Mouse (Mus musculus) cerebellum, adult 2 months (tissue): ENCODE data around the gene Olfr819. TPM values are rescaled to one million over a fixed set of nuclear protein-coding genes. Genes with fewer than 3 reads are reported as not detected.
"Not testable (repeated sequence)": the region's sequence is repeated elsewhere in the genome, so short reads cannot be mapped to it uniquely, and the experiment has no call there.

Experiments
- DNase-seq, 2 experiments: peaks; one replicate each; pipeline ENCODE4 v3.0.0; 2021
- H3K27ac ChIP-seq: fragments of 200-500 bp; 2 replicates; pipeline ENCODE4 v1.5.1; 2012; ENCODE audit warnings: low read length, control low read depth, inconsistent platforms; ENCODE audit not compliant: insufficient read depth
- H3K27me3 ChIP-seq: fragments of 200-500 bp; 2 replicates; pipeline ENCODE4 v1.6.1; 2012; ENCODE audit warnings: inconsistent platforms, mild to moderate bottlenecking, low read length, moderate library complexity; ENCODE audit not compliant: control insufficient read depth, insufficient read depth
- H3K4me1 ChIP-seq: fragments of 200-500 bp; 2 replicates; pipeline ENCODE4 v1.6.1; 2011; ENCODE audit warnings: low read length; ENCODE audit not compliant: control insufficient read depth, insufficient read depth
- H3K4me3 ChIP-seq: fragments of 200-500 bp; replicated peaks from 2 replicates; pipeline ENCODE3; 2011; ENCODE audit warnings: mild to moderate bottlenecking, low read depth, low read length, control low read depth; ENCODE audit not compliant: insufficient read depth
- CTCF ChIP-seq: fragments of 200-500 bp; IDR thresholded peaks from 2 replicates; pipeline ENCODE4 v1.5.1; 2011; ENCODE audit warnings: low read depth, mild to moderate bottlenecking, control low read depth, low read length, moderate library complexity, borderline replicate concordance; ENCODE audit not compliant: insufficient read depth
- POLR2A ChIP-seq: fragments of 200-500 bp; IDR thresholded peaks from 2 replicates; pipeline ENCODE4 v1.6.1; 2011; ENCODE audit warnings: low read length, control low read depth, borderline replicate concordance; ENCODE audit not compliant: insufficient read depth
- WGBS: fragments of 180-500 bp; shearing (Covaris S2); methylation state at CpG from one replicate; pipeline ENCODE4 v1.1.7; 2018; 5-methylcytosine and 5-hydroxymethylcytosine counted together
- polyA plus RNA-seq: library from polyadenylated mRNA; depleted of rRNA; stranded (reverse); fragments of >200 nt; gene quantifications from 2 replicates; pipeline ENCODE4 v1.2.3, GENCODE M21; 2012; rRNA removed

Gene Olfr819
- not detected in 2 replicates for polyA plus RNA-seq

GRCm38 (mm10) chr10:129967166-129967565 is at the start of gene Olfr819:
Olfr819 (minus strand) TSS chr10:129967266.
- DNase-seq, H3K27ac ChIP-seq, H3K4me1 ChIP-seq, H3K4me3 ChIP-seq, H3K27me3 ChIP-seq: not testable (repeated sequence)
- WGBS: 85% methylated on average over 2 of the region's 2 CpGs

- TF ChIP-seq CTCF (no peak), POLR2A (no peak)
- no peak for DNase-seq
- Histone ChIP-seq H3K27ac (no peak within 1 kb of the TSS), H3K4me3 (no peak within 1 kb of the TSS), H3K27me3 (no peaks in the 10 kb centered on the region), H3K4me1 (no peaks in the 10 kb centered on the region)
Measured at GRCm38 (mm10) chr10:130012321-130012720, 45.3 kb upstream of the Olfr819 start, which contains the start of gene Olfr820. Olfr820 (plus strand) TSS chr10:130012621.

GRCm38 (mm10) chr10:130005366-130005765 is 38.3 kb upstream of the Olfr819 start:
- not testable (repeated sequence) for H3K27ac ChIP-seq, H3K4me3 ChIP-seq, H3K27me3 ChIP-seq, DNase-seq, H3K4me1 ChIP-seq
- WGBS: 85% methylated on average over 4 of the region's 4 CpGs

GRCm38 (mm10) chr10:130004104-130004503 is 37.0 kb upstream of the Olfr819 start:
- H3K27me3 ChIP-seq, H3K4me3 ChIP-seq, H3K27ac ChIP-seq, DNase-seq, H3K4me1 ChIP-seq: not testable (repeated sequence)
- WGBS: 86% methylated on average over 4 of the region's 4 CpGs

GRCm38 (mm10) chr10:129984962-129985361 is 17.9 kb upstream of the Olfr819 start, which contains the start of gene Gm10310:
Gm10310 (minus strand) TSS chr10:129985062.
- H3K4me1 ChIP-seq, H3K4me3 ChIP-seq, DNase-seq, H3K27ac ChIP-seq, H3K27me3 ChIP-seq: not testable (repeated sequence)
- WGBS: no CpG with 5 or more reads among the region's 1 CpGs

- H3K27ac ChIP-seq, H3K4me3 ChIP-seq, H3K27me3 ChIP-seq, DNase-seq, H3K4me1 ChIP-seq: not testable (repeated sequence)
- no CpG with 5 or more reads among the region's 3 CpGs for WGBS
Measured at GRCm38 (mm10) chr10:129981867-129982266, 14.8 kb upstream of the Olfr819 start.

- not testable (repeated sequence) for H3K4me1 ChIP-seq, H3K27ac ChIP-seq, H3K27me3 ChIP-seq, DNase-seq, H3K4me3 ChIP-seq
- no CpG with 5 or more reads among the region's 2 CpGs for WGBS
Measured at GRCm38 (mm10) chr10:129976040-129976439, 9.0 kb upstream of the Olfr819 start, which contains the start of gene Olfr247. Olfr247 (minus strand) TSS chr10:129976140.

- not testable (repeated sequence) for H3K4me3 ChIP-seq, DNase-seq, H3K4me1 ChIP-seq, H3K27me3 ChIP-seq, H3K27ac ChIP-seq
- no CpG with 5 or more reads among the region's 3 CpGs for WGBS
Measured at GRCm38 (mm10) chr10:129972994-129973393, 5.9 kb upstream of the Olfr819 start.

- H3K4me1 ChIP-seq, H3K4me3 ChIP-seq, H3K27ac ChIP-seq, H3K27me3 ChIP-seq, DNase-seq: not testable (repeated sequence)
- WGBS: 87% methylated on average over 2 of the region's 3 CpGs
Measured at GRCm38 (mm10) chr10:129966232-129966631, 834 bp downstream of the Olfr819 start.

GRCm38 (mm10) chr10:129949000-129949399 is 18.1 kb downstream of the Olfr819 start, which contains the start of gene Olfr818:
Olfr818 (minus strand) TSS chr10:129949100.
- no peaks in the 10 kb centered on the region for H3K4me1 ChIP-seq
- no peaks in the 10 kb centered on the region for H3K27me3 ChIP-seq
- no peak within 1 kb of the TSS for H3K4me3 ChIP-seq
- no peak for DNase-seq
- 94% methylated on average over 2 of the region's 2 CpGs for WGBS
- TF ChIP-seq CTCF: no peak
- TF ChIP-seq POLR2A: no peak
- H3K27ac ChIP-seq: no peak within 1 kb of the TSS
